Mouse (Mus musculus): ENCODE results near the gene Selenoi. TPM values are rescaled to one million over a fixed set of nuclear protein-coding genes. Genes with fewer than 3 reads are reported as not detected.

Gene Selenoi
- polyA plus RNA-seq (2015; fragmentation: Nextera tagmentation; extraction: Ambion mirVana): 25.8 and 26.4 TPM in 2 replicates

- Histone ChIP-seq H3K4me2 (replicated peaks) (peak within 1 kb of the TSS; percentile 81), H3K9ac (replicated peaks) (peak within 1 kb of the TSS; percentile 87), H3K27me3 (no peaks in the 10 kb centered on the region), H3K9me3 (no peaks in the 10 kb centered on the region), H3K4me3 (peak within 1 kb of the TSS; percentile 97), H3K36me3 (no peaks in the 10 kb centered on the region), H3K4me1 (peaks cover 30% of the 10 kb centered on the region), H3K27ac (replicated peaks) (peak within 1 kb of the TSS; percentile 94)
- ATAC-seq (replicated peaks): peak; percentile 100
- WGBS: 5% methylated on average over 69 of the region's 71 CpGs
Observed at GRCm38 (mm10) chr5:30232271-30232971, at the start of gene Selenoi. Gene Selenoi, plus strand, starts transcription at chr5:30232581.

GRCm38 (mm10) chr5:30187687-30188485 is 44.5 kb upstream of the Selenoi start:
- WGBS: 93% methylated on average over 12 of the region's 12 CpGs
- no peaks in the 10 kb centered on the region for H3K4me1 ChIP-seq
- no peak for ATAC-seq (replicated peaks)
- H3K4me2 ChIP-seq (replicated peaks): no peak overlapping the region
- no peak overlapping the region for H3K27ac ChIP-seq (replicated peaks)
- peaks cover 34% of the 10 kb centered on the region for H3K36me3 ChIP-seq
- no peaks in the 10 kb centered on the region for H3K27me3 ChIP-seq
- no peaks in the 10 kb centered on the region for H3K9me3 ChIP-seq
- H3K4me3 ChIP-seq: no peak overlapping the region
- no peak overlapping the region for H3K9ac ChIP-seq (replicated peaks)

DNA sequence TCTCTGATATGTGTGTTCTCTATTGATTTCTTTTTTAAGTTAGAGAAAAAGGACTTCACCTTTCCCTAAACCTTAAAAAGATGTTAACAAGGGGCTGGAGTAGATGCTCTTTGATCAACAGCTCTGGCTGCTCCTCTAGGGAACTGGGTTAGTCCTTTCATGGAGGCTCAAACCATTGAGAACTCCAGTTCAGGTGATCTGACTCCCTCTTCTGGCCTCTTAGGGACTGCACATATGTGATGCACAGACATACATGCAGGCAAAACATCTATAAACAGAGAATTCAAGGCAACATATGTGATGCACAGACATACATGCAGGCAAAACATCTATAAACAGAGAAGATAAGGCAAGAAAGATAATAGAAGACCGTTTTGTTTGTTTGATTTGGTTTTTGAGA is 39.9 kb upstream of the Selenoi start:
- no peak for ATAC-seq (replicated peaks)
- Histone ChIP-seq H3K4me1 (no peaks in the 10 kb centered on the region), H3K36me3 (peaks cover 12% of the 10 kb centered on the region), H3K4me3 (no peak overlapping the region), H3K27ac (replicated peaks) (no peak overlapping the region), H3K4me2 (replicated peaks) (no peak overlapping the region), H3K9me3 (no peaks in the 10 kb centered on the region), H3K9ac (replicated peaks) (no peak overlapping the region), H3K27me3 (no peaks in the 10 kb centered on the region)
- 90% methylated on average over 1 of the region's 1 CpGs for WGBS

- H3K27ac ChIP-seq (replicated peaks): no peak overlapping the region
- no peak overlapping the region for H3K4me3 ChIP-seq
- no peaks in the 10 kb centered on the region for H3K4me1 ChIP-seq
- H3K4me2 ChIP-seq (replicated peaks): no peak overlapping the region
- no peaks in the 10 kb centered on the region for H3K27me3 ChIP-seq
- no peaks in the 10 kb centered on the region for H3K36me3 ChIP-seq
- 93% methylated on average over 5 of the region's 5 CpGs for WGBS
- no peak for ATAC-seq (replicated peaks)
- no peak overlapping the region for H3K9ac ChIP-seq (replicated peaks)
- no peaks in the 10 kb centered on the region for H3K9me3 ChIP-seq
Observed at GRCm38 (mm10) chr5:30195340-30195739, 37.0 kb upstream of the Selenoi start.

DNA sequence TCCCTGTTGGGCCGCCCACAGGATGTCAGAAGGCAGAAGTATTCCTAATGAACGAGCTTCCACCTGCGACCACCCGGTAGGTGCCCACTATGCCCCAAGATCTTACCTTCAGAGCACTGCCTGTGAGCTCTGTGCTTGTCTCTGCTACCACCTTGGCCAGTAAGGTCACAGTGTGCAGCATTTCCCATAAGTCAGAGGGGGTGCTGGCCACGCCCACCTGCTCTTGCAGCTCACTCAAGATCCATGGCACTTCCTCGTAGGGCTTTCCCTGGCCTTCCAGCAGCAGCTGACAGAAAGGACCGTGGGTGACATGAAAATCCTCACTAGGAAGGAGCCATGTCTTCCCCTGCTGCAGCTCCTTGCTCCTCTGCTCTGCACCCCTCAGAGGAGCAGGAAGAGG is 34.1 kb upstream of the Selenoi start:
- ATAC-seq (replicated peaks): no peak
- 75% methylated on average over 7 of the region's 7 CpGs for WGBS
- Histone ChIP-seq H3K36me3 (no peaks in the 10 kb centered on the region), H3K27me3 (no peaks in the 10 kb centered on the region), H3K9me3 (no peaks in the 10 kb centered on the region), H3K9ac (replicated peaks) (no peak overlapping the region), H3K27ac (replicated peaks) (no peak overlapping the region), H3K4me3 (no peak overlapping the region), H3K4me1 (no peaks in the 10 kb centered on the region), H3K4me2 (replicated peaks) (no peak overlapping the region)

DNA sequence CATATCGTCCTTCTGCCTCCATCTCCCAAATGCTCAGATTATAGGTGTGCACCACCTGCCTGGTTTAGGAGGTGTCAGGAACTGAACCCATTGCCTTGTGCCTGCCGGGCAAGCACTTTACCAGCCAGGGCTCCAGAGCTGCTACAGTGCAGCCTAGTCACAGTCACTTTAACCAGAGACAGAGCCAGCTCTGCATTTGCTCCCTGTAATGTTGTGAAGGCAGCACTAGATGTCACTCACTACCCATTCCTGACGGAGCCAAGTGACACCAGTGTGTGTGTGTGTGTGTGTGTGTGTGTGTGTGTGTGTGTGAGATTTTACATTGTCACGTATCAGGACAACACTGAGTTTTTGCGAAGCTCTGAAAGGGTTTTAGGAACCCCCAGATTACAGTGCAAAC is 30.9 kb upstream of the Selenoi start:
- Histone ChIP-seq H3K4me2 (replicated peaks) (no peak overlapping the region), H3K27me3 (no peaks in the 10 kb centered on the region), H3K4me1 (no peaks in the 10 kb centered on the region), H3K9me3 (no peaks in the 10 kb centered on the region), H3K36me3 (no peaks in the 10 kb centered on the region), H3K27ac (replicated peaks) (no peak overlapping the region), H3K9ac (replicated peaks) (no peak overlapping the region), H3K4me3 (no peak overlapping the region)
- WGBS: 48% methylated on average over 5 of the region's 5 CpGs
- ATAC-seq (replicated peaks): peak; percentile 64; the same call in 1 of the 2 replicates

DNA sequence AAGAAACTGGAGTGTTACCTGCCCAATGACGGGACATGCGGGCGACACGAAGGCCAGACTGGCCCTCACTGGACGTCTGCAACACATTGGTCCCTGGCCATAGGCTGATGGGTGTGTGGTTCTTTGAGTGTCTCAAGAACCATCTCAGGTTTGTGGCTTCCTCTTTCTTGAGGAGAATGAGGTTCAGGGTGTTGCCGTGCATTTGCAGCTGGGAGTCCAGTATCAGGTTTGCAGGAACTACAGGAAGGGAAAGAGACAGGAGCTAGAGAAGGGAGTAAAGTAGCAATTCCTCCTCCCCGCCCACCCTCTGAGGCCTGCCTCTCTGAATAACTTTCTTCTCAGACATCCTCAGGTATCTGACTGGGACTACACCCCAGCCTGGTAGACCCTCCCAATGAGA is 30.2 kb upstream of the Selenoi start:
- Histone ChIP-seq H3K27me3 (no peaks in the 10 kb centered on the region), H3K9ac (replicated peaks) (no peak overlapping the region), H3K27ac (replicated peaks) (no peak overlapping the region), H3K4me2 (replicated peaks) (no peak overlapping the region), H3K9me3 (no peaks in the 10 kb centered on the region), H3K36me3 (no peaks in the 10 kb centered on the region), H3K4me3 (no peak overlapping the region), H3K4me1 (no peaks in the 10 kb centered on the region)
- 91% methylated on average over 7 of the region's 7 CpGs for WGBS
- no peak for ATAC-seq (replicated peaks)

DNA sequence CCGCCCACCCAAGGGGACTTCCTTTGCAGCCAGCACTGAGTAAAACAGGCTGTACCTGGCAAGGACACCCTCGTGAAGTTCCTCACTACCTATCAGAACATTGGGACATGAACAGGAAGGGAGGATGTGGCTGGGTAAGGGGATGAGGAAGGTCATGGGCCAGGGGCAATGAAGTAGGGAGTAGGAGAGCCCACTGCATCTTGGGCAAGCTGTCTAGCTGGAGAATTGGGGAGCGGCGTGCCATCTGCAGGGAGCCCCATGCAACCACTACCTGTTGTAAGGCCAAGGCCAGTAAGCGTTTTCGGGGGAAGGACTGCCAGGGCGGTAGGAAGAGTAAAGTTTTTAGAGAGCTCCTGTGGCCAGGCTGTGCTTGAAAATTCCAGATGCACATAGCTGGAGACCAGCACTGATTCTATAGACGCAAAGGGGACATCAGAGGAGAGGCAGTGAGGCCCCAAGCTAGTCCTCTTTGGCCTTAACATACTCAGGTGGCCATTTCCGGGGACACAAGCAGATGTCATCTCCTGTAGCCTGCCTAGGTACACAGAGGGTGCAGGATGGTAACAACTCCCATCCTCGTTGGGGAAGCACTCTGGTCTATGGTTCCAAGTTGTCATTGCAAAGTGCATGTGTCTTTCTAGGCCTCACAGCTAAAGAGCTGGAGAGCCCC is 29.0 kb upstream of the Selenoi start:
- H3K27me3 ChIP-seq: no peaks in the 10 kb centered on the region
- no peak overlapping the region for H3K27ac ChIP-seq (replicated peaks)
- no peaks in the 10 kb centered on the region for H3K36me3 ChIP-seq
- WGBS: 88% methylated on average over 10 of the region's 10 CpGs
- no peak overlapping the region for H3K9ac ChIP-seq (replicated peaks)
- no peak for ATAC-seq (replicated peaks)
- no peaks in the 10 kb centered on the region for H3K9me3 ChIP-seq
- H3K4me2 ChIP-seq (replicated peaks): no peak overlapping the region
- no peak overlapping the region for H3K4me3 ChIP-seq
- no peaks in the 10 kb centered on the region for H3K4me1 ChIP-seq

GRCm38 (mm10) chr5:30204441-30204840 is 27.9 kb upstream of the Selenoi start:
- H3K27me3 ChIP-seq: no peaks in the 10 kb centered on the region
- no peak overlapping the region for H3K4me3 ChIP-seq
- H3K4me1 ChIP-seq: no peaks in the 10 kb centered on the region
- H3K4me2 ChIP-seq (replicated peaks): no peak overlapping the region
- H3K36me3 ChIP-seq: no peaks in the 10 kb centered on the region
- H3K27ac ChIP-seq (replicated peaks): no peak overlapping the region
- no peaks in the 10 kb centered on the region for H3K9me3 ChIP-seq
- H3K9ac ChIP-seq (replicated peaks): no peak overlapping the region
- no peak for ATAC-seq (replicated peaks)
- WGBS: 75% methylated on average over 1 of the region's 1 CpGs

DNA sequence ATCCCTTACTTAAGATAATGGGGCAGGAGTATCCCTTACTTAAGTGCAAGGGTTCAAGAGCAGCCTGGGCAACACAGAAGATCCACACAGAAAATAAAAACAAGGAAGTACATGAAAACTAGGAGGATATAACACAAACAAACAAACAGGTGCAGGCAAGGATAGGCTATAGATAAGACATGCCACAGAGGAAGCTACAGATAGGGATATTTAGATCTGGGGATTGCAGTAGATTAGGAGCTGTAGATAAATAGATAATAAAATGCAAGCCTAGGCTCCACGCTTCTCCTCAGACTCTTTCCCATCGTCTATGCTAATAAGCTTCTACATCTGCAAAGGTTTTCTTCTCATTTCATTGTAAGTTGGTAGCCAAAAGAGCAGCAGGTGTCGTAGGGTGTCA is 27.3 kb upstream of the Selenoi start:
- Histone ChIP-seq H3K4me1 (no peaks in the 10 kb centered on the region), H3K9me3 (no peaks in the 10 kb centered on the region), H3K27me3 (no peaks in the 10 kb centered on the region), H3K36me3 (no peaks in the 10 kb centered on the region), H3K9ac (replicated peaks) (no peak overlapping the region), H3K4me3 (no peak overlapping the region), H3K4me2 (replicated peaks) (no peak overlapping the region), H3K27ac (replicated peaks) (no peak overlapping the region)
- ATAC-seq (replicated peaks): no peak
- 75% methylated on average over 3 of the region's 3 CpGs for WGBS

DNA sequence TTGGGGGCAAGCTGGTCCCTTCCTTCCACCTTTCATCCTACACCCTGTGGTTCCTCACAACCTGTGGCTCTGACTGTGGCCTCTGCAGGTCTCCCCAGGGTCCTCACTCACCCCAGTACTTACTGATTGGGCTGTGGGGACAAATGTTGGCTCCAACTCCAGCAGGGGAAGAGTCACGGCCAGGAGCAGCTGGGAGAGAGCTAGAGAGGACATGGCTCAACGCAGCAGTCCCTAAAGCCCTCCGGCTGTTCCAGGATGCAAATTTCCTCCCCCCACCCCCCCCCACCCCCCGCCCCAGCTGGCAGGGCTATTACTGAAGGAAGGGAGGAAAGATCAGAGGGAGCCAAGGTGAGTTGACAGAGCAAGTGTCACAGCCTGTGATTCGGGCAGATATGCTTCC is 26.9 kb upstream of the Selenoi start, which contains the start of gene Adgrf3:
Adgrf3 (minus strand) TSS at position 230 of the 400 bp plus-strand sequence.
- H3K9ac ChIP-seq (replicated peaks): no peak within 1 kb of the TSS
- H3K27ac ChIP-seq (replicated peaks): no peak within 1 kb of the TSS
- H3K4me1 ChIP-seq: no peaks in the 10 kb centered on the region
- no peak within 1 kb of the TSS for H3K4me2 ChIP-seq (replicated peaks)
- no peaks in the 10 kb centered on the region for H3K36me3 ChIP-seq
- H3K27me3 ChIP-seq: no peaks in the 10 kb centered on the region
- no peaks in the 10 kb centered on the region for H3K9me3 ChIP-seq
- no peak within 1 kb of the TSS for H3K4me3 ChIP-seq
- ATAC-seq (replicated peaks): no peak
- WGBS: 39% methylated on average over 5 of the region's 5 CpGs

- ATAC-seq (replicated peaks): no peak
Observed at GRCm38 (mm10) chr5:30207276-30207675, 25.1 kb upstream of the Selenoi start.

More at GRCm38 (mm10) chr5:30207276-30207675, 25.1 kb upstream of the Selenoi start:
- no peaks in the 10 kb centered on the region for H3K9me3 ChIP-seq
- 70% methylated on average over 6 of the region's 6 CpGs for WGBS
- H3K27ac ChIP-seq (replicated peaks): no peak overlapping the region
- no peak overlapping the region for H3K4me2 ChIP-seq (replicated peaks)
- H3K27me3 ChIP-seq: no peaks in the 10 kb centered on the region
- H3K4me3 ChIP-seq: no peak overlapping the region
- H3K9ac ChIP-seq (replicated peaks): no peak overlapping the region
- H3K36me3 ChIP-seq: no peaks in the 10 kb centered on the region
- no peaks in the 10 kb centered on the region for H3K4me1 ChIP-seq
